Mouse (Mus musculus): ENCODE measurements around the gene Rasl2-9.
"Not testable (repeated sequence)": the region's sequence is repeated elsewhere in the genome, so short reads cannot be mapped to it uniquely, and the experiment has no call there.

Rasl2-9 gene

DNA sequence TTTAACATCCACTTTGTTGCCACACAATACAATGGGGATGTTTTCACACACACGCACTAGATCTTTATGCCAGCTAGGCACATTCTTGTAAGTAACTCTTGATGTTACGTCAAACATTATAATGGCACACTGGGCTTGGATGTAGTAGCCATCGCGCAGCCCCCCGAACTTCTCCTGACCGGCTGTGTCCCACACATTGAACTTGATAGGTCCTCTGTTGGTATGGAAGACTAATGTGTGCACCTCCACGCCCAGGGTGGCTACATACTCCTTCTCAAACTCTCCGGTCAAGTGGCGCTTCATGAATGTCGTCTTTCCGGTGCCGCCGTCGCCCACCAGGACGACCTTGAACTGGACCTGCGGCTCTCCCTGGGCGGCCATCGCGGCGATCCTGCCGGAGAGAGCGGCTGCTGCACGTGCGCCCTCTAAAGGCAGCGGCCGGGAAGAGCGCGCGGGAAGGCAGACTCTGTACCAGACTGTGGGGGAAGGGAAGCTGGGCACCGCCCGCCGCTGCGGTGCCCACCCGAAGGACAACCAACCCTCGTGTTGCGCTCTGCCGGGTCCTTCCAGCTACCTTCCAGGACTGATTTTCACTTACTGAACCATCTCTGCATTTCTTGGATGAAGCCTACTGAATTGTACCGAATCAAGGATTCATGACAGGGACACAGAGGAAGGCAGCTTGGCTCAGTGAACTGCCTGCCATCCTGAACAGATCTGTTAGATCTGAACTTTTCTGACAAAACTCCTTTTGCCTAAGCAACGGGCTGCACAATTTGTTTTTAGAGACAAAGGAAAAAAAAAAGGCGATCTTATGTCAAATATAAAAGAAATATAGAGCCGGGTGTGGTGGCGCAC lies at the start of gene Rasl2-9:
Rasl2-9 (minus strand) TSS at position 402 of the 858 bp plus-strand sequence.
- DNase-seq (ENCODE audit: low read depth, low spot score) = peak; percentile 23

DNA sequence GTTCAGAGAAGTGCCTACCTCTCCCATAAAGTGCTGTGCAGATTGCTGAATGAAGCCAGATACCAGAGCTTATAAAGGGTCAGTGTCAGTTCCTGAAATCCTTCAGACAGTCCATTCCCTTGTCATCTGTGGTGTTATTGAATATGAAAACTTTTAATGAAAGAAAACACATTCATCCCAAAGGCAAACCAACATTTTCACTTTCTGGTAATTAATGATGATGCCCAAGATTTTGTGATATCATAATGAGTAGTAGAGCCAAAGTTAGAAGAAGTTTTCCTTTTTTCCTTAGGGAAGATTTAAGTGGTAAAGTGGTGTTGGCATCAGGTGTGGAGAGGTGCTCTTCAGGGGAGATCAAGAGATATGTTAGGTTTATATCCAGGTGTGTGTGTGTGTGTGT lies 23.8 kb upstream of the Rasl2-9 start, which contains the start of gene Vmn1r55:
Vmn1r55 (minus strand) TSS at position 101 of the 400 bp plus-strand sequence.
- not testable (repeated sequence) for DNase-seq (ENCODE audit: low read depth, low spot score)

DNA sequence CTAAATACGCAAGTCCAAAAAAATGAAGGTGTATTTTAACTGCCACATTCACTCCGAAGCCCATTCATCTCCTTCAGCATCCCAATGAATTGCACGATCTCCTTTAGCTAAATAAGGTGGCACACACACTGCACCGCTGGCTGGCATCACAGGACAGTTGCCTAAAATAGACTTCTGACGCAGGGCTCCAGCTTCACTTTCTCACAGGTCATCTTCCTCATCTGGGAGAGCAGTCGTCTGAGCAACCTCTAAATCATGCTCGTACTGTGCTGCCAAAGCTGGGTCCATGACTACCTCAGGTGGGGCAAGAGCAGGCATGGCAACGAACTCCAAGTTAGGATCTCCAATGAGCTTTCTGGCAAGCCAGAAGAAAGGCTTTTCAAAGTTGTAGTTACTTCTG lies 672 bp downstream of the Rasl2-9 start:
- no peak for DNase-seq (ENCODE audit: low read depth, low spot score)

DNA sequence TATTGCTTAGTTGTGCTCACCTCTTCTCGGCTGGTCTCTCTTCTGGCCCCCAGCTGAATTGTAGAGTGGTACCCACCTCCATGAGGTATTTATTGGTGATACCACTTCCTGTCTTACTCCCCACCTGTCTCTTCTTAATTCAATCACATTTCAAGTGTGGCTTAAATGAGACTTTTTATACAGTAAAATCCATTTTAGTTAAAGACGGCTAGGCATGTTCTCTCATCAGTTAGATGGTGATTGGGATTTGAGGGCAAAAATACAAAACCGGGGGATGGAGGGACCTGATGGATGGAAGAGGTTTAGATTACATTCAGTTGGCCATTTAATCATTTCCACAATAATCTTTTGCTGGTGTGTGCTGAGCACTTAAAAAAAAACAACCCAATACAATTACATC lies 8.9 kb downstream of the Rasl2-9 start, which contains the start of gene Rfpl4:
Rfpl4 (minus strand) TSS at position 101 of the 400 bp plus-strand sequence.
- DNase-seq (ENCODE audit: low read depth, low spot score) = no peak

DNA sequence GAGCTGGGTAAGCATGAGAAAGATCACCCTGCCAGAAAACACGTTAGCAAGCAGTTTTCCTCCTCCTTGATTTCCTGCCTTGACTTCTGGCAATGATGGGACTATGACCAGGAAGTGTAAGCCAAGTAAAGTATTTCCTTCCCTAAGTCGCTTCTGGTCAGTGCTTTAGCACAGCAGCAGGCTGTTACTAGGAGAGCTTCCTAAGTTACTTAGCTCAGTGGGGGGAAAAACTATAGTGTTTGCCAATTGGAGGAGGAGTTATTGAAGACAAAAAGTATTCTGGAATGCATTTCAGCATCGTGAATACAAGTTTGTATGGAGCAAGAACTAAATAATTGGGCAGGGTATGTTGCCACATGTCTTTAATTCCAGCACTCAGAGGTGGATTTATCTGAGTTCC lies 13.0 kb downstream of the Rasl2-9 start:
- DNase-seq (ENCODE audit: low read depth, low spot score) = no peak

DNA sequence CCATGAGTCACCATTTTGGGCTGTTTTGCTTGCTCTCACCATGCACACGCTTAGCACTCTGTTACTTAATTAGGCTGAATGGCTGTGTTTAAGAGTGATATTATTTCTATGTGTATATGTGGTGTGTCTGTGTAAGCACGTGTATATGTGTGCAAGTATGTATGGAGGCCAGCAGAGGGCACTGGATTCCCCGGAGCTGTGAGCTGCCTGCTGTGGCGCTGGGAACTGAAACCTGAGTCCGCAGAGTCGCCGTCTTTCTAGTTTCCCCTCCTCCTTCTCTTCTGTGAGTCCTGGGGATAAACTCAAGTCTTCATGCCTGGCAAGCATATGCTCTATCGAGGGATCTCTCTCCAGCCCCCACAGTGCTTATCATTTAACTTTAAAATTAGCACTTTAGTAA lies 16.4 kb downstream of the Rasl2-9 start:
- DNase-seq (ENCODE audit: low read depth, low spot score) = no peak

DNA sequence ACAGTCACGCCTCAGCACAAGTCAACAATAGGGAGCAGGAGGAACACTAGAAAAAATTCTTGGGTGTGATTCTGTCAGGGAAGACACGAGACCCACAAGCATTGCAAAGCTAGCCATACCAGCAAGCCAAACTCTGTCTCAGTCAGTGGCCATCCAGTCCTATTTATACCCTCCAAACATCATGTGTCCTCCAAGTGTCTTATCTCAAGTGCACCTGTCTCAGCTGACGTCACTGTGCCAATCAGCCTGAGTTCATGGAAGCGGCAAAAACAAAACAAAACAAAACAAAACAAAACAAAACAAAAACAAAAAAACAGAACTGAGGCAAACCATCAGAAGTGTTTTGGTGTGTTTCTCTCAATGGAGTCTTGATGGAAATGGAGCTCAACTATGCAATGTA lies 17.5 kb downstream of the Rasl2-9 start:
- no peak for DNase-seq (ENCODE audit: low read depth, low spot score)

DNA sequence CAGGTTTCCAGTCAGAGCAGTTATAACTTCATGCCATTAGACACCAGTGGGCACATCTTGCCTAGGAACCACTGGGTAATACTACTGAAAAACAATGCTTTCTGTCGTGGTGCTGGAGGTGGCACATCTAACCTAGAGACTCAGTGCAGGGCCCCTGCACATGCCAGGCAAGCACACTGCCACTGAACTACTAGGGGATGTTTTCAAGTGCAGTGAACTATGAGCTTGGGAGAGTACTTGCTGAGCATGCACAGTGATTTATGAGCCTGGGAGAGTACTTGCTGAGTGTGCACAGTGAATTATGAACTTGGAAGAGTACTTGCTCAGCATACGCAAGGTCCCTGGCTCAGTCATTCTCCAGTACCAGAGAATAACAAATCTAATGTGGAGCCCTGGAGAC lies 23.2 kb downstream of the Rasl2-9 start:
- DNase-seq (ENCODE audit: low read depth, low spot score) = no peak

DNA sequence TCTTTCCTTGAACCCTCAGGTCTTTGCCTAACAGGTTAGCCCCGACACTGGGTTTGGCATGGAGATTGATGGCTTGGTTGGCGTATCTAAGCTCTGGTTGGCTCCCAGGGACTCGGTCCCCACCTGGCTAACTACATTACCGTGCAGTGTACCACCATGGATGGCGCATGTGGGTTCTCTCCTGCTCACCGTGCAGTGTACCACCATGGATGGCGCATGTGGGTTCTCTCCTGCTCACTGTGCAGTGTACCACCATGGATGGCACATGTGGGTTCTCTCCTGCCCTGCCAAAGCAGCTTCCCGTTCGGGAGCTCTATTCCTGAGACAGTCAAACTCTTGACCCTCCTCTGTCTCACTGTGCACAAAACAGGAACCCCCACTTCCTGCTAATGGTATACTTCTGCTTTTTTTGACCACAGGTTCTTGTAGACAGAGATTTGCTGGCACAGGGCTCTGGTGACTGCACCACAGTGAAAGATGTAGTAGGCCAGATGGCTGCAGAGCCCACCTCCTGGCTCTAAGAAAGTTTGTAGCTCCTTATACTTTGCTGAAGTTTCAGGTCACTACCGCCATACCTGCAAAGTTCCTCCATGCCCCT lies 24.6 kb downstream of the Rasl2-9 start:
- no peak for DNase-seq (ENCODE audit: low read depth, low spot score)

DNA sequence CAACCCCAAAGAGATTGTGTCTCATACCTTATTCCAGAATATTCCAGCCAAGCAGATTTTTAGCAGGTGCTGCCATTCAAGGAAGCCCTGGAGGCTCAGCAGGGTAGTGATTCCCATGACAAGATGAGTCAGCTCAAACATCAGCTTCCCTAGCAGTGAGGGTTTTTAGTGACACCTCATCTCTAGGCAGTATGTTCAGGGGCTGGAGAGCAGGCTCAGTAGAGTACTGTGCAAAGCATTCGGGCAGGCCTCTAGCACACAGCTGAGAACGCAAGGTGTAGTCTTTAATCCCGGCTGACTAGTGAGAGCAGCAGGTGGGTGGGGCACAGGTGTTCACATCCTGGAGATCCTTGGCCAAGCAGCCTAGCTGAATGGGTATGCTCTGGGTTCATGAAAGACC lies 26.0 kb downstream of the Rasl2-9 start:
- no peak for DNase-seq (ENCODE audit: low read depth, low spot score)

DNA sequence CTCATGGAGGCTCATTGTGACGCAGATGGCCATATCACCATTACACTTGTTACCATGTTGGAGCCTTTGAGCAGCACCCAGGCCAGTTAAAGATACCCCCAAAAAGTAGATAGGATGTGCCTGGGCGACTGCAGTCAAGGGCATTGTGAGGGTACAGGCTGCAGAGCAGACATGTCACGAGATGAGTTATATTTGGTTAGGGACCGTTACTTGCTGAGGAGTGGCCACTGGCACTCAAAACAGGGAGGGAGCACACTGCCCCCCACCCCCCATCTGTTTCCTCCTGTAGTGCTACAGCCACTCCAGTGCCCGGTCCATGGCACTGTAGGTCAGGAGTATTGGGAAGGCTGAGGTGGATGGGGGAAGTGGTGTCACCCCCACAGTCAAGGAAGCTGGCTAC lies 27.0 kb downstream of the Rasl2-9 start:
- DNase-seq (ENCODE audit: low read depth, low spot score) = no peak

DNA sequence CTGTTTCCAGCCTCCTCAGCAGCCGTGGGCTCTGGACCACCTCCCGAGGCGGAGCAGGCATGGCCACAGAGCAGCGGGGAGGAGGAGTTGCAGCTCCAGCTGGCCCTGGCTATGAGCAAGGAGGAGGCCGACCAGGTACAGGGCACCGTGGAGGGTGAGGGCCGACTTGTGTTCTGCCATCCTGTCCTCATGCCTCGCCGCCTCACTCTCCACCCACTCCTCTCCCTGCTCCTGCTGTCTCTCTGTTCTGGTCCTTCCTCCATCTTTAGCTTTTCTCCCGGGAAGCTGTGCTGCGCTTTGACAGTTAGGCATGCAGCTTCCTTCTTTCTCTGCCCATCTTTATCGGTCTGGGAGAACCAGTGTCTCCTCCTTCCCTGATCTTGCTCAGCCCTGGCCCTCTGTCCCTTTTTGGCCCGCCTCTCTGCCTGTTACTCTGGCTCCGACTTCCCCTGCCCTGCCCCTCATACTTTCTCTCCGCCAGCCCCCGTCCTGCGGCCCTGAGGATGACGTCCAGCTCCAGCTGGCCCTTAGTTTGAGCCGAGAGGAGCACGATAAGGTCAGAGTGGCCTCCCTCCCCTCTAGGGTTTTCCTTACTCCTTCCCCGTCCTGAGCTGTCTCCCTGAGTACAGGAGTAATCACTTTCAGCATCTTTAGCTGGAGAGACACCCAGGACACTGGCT lies 32.8 kb downstream of the Rasl2-9 start:
- DNase-seq (ENCODE audit: low read depth, low spot score) = no peak

DNA sequence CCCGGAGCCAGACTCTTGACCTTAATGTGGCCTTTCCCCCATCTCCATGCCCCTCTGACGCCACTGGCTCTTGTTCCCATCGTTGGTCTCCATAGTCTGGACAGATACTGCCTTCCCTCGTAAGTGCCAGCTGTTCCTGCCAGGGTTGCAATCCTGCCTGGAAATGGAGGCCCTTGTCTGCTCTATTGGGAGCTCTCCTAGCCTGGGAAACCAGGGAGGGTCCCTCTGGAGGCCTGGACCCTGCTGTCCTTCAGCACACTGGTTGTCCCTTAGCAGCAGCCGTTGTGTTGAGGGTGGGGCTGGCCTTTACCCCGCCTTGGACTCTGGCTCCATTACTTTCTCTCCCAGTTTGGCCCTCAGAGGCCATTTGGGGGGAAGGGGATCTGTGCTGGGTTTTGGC lies 33.4 kb downstream of the Rasl2-9 start:
- DNase-seq (ENCODE audit: low read depth, low spot score) = no peak

DNA sequence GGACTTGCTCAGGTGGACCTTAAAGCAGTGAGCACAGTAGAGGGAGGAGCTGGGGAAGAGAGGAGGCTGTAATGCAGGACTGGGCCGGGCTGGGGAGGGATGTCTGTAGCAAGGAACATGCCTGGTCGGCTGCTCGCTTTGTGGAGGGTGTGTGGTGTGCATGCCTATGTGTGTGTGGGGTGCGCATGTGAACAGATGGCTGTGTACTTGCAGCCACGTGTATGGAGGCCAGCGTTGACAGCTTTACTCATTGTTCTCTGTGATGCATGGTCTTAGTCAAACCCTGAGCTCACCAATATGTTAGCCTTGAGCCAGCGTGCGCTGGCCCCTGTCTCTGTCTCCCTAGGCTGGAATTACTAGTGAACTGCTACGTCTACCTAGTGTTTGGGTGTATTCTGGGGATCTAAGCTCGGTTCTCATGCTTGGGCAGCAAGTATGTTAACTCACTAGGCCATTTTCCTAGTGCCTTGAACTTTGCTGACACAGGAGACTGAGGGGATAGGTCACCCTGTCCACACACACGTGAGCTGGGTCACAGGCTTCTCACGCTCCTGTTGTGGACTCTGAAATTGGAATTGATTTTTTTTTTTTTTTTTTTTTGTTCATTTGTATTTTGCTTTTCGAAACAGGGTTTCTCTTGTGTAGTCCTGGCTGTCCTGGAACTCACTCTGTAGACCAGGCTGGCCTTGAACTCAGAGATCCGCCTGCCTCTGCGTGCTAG lies 34.6 kb downstream of the Rasl2-9 start:
- no peak for DNase-seq (ENCODE audit: low read depth, low spot score)

DNA sequence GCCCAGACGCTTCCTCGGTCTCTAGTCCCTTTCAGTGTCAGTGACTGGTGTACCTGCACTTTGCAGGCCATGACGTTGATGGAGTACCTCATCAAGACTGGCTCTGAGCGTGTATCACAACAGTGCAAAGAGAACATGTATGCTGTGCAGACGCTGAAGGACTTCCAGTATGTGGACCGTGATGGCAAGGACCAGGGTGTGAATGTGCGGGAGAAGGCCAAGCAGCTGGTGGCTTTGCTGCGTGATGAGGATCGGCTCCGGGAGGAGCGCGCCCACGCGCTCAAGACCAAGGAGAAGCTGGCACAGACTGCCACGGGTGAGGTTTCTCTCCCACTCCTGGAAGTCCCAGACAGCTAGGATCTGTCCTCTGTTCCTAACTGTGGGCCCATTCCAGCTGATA lies 35.9 kb downstream of the Rasl2-9 start:
- no peak for DNase-seq (ENCODE audit: low read depth, low spot score)

DNA sequence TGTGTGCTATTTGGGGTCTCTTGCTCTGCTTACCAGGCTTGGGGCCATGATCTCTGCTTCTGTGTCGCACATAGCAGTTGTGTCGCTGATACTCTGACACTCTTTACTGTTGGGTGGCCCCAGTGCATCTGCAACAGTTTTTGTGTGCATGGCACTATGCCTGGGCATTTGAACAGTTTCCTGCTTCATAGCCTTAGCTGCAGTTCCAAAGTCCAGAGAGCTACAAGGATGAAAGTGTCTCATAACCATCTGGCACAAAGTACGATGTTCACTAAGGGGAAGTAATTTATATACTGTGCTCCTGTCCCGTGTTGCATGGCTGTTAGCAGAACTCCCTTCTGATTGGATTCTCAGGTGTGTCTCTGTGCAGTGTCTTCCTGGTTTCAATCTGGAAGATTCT lies 37.9 kb downstream of the Rasl2-9 start:
- no peak for DNase-seq (ENCODE audit: low read depth, low spot score)

DNA sequence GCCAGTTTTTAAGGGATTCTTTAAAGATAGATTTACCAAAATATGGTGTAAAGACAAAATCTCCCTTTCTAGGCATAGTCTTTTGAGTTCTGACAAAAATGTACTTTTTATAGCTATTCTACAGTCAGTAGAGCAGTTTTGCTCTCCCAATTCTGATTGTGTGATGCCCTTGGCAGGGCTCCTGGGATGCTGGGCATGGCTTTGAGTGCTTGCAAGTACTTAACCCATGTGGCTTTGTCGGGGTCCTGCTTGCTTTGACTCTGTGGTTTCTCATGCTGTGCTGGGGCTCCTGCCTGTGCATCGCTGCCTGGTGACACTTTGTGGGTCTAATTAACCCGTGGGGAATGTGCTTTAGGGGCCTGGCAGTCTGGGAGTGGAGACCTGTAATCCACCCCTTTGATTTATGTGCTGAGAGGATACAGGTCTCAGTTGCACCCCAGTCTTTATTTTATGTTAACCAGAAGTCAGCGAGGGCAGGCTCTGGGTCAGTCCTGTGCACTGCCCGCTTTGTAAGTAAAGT lies 38.8 kb downstream of the Rasl2-9 start:
- DNase-seq (ENCODE audit: low read depth, low spot score) = no peak

DNA sequence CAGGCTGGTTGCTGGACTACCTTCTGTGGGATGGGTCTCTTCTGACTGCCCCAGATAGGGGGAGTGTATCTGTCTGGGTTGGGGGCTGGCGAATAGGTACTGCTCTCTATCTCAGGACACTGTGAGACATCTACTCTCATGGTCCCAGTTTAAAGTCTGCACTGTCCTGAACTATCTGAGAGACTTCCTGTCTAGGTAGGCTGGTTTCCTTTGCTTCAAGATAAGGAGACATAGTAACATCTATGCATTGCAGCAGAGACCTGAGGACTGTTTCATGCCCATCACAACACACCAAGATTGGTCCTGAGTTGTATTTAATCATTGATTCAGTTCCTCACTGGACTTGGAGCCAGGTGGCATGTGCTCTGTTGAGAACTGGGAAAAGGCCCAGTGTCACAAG lies 40.2 kb downstream of the Rasl2-9 start:
- DNase-seq (ENCODE audit: low read depth, low spot score) = no peak

DNA sequence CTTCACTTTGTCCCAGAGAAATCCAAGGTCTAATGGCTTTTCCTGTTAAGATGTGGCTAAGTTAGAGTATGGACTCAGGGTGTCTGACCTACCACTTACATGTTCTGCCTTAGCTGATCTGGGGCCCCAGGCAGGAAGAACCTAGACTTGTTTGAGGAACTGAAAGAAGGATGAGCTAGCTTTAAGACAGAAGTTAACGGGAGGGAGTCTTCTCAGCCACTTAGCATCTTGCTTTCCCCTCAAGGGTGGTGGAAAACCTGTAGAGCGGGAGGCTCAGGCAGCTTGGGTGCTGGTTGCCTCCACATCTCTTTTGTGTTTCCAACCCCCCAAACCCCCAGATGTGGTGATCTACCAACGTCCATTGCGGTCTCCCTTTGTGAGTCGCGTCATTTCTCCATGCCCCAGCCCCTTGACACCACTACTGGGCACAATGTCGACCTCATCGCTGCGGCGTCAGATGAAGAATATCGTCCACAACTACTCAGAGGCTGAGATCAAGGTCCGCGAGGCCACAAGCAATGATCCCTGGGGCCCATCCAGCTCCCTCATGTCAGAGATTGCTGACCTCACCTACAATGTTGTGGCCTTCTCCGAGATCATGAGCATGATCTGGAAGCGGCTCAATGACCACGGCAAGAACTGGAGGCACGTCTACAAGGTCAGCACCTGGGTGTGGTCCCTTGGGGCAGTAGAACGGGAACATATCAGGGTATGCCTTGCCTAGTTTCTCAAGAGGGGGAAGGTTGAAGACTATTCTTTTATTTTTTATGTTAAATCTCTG lies 42.2 kb downstream of the Rasl2-9 start:
- DNase-seq (ENCODE audit: low read depth, low spot score) = no peak

DNA sequence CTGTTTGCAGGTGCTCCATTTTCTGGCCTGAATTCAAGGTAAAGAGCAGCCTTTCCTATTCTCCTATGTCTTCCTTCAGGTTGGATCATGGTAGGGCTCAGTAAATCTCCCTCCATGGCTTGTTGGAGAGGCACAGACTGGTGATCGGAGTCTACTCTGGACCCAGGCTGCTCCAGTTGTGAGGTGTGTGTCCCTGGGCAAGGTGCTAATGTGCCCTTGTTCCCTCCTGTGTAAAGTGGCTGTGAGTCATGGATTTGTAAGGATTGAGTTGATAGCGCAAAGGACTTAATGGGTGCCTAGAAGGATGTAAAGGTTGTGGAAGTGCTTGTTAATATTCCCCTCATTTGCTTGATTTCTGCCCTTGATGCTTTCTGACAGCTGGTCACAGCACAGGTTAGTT lies 43.8 kb downstream of the Rasl2-9 start:
- DNase-seq (ENCODE audit: low read depth, low spot score) = no peak

DNA sequence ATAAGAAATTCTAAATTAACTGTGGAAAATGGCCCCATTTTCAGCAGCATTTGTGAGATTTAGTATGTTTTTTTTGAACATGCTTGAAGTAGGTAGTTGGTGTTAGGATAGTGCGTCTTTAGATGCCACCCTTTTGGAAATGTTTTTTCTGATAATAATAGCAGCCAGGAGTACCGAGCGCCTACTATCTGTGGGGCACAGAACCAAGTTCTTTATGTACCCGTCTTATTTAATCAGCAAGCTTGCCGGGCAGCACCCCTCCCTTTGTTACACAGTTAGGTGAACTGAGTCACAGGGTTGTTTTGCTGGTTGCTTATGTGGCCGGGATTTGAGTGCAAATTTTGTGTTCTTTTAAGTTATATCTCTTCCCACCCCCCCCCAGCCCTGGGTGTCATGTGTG lies 44.5 kb downstream of the Rasl2-9 start:
- DNase-seq (ENCODE audit: low read depth, low spot score) = no peak

All from retina, postnatal 7 days (tissue).